Mouse (Mus musculus): ENCODE measurements around the gene Clasrp.
A peak's percentile ranks its signal among the peaks of the same experiment; 100 is the strongest.
"Not testable (repeated sequence)": the region's sequence is repeated elsewhere in the genome, so short reads cannot be mapped to it uniquely, and the experiment has no call there.

Clasrp gene

DNA sequence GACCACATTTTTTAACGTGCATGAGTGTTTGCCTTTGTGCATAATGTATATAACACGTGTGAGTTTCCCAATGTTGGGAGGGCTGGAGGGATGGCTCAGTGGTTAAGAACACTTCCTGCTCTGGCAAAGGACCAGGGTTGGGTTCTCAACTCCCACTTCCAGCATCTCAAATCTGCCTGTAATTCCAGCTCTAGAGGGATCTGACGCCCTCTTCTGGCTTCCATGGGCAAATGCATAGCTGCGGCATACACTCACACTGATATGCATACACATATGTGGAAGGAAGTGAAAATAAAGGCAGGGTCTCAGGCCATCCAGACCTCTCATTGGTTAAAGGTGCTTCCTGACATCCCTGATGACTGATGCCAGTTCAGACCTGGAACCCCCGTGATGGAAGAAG is 3.0 kb upstream of the Clasrp start:
- no peak for DNase-seq

DNA sequence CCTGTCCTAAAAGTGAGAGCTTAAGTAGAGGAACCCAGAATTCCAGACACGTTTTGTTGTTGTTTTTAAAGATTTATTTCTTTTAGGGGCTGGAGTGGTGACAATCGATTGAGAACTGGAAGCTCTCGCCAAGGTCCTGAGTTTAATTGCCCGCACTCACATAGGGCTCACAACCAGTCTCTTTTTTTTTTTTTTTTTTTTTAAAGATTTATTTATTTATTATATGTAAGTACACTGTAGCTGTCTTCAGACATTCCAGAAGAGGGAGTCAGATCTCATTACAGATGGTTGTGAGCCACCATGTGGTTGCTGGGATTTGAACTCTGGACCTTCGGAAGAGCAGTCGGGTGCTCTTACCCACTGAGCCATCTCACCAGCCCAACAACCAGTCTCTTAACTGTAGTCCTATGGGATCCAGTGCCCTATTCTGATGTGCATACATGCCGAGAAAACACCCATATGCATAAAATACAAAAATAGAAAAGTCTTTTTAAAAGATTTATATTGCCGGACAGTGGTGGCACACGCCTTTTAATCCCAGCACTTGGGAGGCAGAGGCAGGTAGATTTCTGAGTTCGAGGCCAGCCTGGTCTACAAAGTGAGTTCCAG is 424 bp upstream of the Clasrp start:
- not testable (repeated sequence) for DNase-seq

DNA sequence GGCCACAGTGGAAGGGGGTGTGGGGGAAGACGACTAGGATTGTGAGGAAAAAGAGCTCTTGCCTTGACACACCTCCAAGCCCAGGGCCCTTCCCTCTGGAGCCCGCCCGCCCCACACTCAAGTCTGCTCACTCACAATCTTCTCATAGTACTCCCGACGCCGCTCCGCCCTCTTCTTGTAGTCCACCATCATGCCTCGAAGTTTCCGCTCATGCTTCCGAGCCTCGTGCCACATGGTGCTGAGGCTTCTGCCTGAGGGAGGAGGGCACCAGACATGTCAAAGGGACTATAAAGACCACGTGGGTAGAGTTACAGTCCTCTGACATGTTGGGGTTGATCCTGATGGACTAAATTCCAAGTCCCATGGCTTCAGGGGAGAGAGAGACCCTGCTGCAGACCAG is 1.2 kb downstream of the Clasrp start:
- DNase-seq: no peak

DNA sequence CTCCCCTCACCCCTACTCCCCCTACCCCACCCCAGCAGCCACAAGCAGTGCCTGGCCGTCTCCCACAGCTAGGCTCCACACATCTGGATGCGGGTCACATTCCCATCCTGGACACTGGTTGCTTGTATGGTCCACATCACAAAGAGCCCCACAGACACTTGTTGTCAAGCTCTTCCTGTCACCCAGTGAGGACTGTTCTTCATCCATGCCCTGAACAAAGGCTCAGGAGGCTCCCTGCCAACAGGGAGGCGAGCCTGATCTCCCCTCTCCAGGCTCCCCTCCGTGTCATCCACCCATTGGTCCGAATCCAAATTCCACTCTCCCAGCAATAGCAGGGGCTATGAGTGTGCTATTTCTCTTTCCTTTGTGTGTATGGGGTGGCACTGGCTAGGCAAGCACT is 3.7 kb downstream of the Clasrp start:
- DNase-seq: no peak

DNA sequence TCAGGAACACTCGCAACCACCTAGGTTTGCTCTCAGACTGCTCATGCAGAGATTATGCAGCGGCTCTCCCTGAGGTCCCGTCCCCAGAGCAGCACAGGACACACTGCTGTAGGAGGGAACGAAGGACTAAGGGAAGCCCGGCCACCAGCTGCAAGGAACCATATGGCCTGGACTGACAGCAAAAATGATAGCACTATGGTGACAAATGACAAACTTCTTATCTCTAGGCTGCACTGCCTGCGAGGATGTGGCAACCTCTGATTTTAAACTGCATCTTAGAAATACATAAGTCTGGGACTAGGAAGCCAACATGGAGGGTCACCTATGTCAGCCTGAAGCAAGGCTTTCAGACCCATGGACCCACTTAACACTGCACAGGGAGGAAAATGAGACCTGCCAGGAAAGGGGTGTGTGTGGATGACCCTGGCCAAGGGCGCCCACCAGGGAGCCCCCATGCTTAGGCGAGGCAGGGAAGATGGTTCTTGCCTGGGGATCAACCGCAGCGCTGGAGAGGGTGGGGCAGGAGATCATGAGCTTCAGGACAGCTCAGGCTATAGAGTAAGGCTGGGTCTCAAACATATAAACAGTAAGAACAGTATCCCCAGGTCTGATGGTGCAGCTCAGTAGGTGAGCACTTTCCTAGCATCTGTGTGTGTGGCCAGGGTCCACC is 11.1 kb downstream of the Clasrp start:
- no peak for DNase-seq

DNA sequence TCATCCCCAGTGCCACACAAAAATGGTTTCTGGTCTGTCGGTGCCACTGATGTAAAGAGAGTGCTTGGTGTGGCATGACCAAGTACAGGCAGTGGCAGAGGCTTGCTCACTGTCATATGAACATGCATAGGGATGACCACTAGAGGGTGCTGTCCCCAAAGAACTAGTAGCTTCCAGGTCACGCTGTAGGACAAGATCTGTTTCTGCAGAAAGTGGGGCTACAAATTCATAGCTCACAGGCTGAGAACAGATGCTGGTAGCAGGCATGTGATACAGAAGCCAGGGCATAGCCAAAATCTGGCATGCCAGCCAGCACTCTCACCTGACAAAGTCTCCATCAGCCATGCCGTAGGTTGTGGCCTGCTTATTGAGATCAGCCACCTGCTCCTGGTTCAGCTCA is 14.4 kb downstream of the Clasrp start:
- peak; percentile 80 for DNase-seq

DNA sequence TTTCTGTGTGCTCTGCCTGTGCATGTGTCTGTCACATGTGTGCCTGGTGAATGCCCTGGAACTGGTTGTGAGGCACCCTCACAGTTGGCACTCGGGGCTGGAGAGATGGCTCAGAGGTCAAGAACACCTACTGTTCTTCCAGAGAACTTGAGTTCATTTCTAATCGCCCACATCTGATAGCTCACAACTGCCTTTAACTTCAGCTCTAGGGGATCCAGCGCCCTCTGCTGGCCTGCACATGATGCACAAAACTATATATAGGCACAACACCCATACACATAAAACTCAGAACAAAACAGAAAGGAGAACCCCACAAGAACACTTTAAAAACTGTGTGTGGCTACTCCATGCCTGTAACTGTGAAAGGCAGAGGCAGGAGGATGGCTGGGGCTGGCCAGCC is 15.1 kb downstream of the Clasrp start:
- DNase-seq: peak; percentile 59

DNA sequence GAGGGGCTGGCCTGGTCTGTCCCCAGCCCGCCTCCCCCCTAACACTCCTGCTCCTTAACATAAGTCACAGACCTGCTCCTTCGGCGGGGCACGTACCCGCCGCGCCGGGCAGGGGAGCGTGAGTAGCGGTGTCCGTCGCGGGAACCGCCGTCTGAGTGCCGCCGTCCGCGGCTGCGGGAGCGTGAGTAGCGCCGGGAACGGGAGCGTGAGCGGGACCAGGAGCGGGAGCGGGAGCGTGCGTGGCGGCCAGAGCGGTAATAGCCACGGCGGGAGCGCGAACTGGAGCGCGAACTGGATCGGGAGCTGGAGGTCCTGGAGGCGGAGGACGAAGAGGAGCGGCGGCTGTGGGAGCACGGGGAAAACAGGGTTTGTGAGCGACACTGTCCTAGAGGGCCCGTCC is 18.0 kb downstream of the Clasrp start:
- no peak for DNase-seq

DNA sequence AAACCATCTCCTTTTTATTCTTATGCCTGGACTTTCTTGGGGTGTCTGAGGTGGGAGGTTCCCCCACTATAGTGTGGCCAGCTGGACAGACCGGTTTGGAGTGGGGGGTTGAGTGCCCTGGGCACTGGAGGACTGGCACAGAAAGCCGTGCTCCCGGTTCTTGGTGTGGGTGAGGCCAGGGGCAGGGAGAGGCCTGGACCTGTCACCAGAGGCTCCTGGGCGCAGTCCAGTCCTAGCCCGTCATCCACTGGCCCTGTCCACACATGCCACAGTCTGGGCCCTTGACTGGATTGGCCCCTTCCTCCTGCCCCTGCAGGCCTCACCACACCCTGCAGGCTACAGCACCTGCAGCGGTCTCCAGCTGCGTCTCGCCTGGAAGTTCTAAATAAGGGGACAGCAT is 23.7 kb downstream of the Clasrp start:
- no peak for DNase-seq

DNA sequence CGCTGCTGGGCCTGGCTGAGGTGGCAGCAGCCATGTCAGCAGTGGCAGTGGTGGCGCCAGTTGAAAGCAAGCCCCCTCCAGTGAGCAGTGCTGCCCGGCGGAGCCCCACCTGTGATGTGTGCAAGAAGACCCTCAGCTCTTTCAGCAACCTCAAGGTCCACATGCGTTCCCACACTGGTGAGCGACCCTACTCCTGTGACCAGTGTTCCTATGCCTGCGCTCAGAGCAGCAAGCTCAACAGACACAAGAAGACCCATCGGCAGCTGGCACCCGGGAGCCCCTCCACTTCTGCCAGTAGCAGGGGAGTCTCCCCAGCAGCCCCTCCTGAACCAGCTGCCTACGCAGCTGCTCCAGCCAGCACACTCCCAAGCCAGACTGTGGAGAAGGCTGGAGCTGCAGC is 24.5 kb downstream of the Clasrp start:
- no peak for DNase-seq

DNA sequence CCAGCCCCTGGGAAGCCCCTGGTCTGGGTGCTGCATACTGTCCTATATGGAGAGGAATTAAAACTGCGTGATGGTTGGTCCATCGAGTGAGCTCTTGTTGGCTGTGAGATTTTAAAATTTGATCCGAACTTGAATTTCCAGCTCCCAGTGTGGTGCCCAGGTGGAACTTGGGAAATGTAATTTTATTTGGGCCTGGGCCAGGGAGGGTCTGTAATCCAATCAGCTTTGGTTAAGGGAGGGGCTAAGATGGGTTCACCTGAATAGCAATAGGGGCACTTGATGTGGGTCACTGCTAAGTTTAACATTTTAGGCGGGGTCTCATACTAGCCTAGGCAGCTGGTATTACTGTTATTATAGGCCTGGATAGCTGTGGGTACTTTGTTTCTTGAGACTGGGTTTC is 25.9 kb downstream of the Clasrp start:
- no peak for DNase-seq

DNA sequence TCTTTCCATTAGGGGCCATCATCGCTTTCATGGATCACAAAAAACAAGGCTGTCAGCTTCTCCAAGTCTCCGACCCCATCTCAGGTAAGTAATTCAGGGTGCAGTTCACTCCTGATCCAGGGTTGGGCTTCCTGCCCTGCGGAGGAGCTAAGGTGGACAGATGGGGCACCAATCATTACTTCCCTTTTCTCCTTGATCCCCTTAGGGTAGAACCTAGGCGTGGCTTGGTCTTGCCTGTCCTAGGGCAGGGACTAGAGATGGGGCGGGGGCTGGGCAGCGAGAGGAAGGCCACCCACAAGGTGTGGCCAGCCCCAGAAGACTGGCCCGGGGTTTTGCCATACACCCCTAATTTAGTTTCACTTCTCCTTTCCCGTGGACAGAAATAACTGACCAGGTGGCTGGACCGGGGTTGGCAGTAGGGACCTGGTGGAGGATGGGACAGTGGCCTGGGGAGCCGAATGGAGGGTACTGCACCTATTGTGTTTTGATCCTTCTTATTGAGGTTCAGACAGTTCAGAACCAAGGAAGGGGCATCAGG is 26.3 kb downstream of the Clasrp start:
- no peak for DNase-seq

DNA sequence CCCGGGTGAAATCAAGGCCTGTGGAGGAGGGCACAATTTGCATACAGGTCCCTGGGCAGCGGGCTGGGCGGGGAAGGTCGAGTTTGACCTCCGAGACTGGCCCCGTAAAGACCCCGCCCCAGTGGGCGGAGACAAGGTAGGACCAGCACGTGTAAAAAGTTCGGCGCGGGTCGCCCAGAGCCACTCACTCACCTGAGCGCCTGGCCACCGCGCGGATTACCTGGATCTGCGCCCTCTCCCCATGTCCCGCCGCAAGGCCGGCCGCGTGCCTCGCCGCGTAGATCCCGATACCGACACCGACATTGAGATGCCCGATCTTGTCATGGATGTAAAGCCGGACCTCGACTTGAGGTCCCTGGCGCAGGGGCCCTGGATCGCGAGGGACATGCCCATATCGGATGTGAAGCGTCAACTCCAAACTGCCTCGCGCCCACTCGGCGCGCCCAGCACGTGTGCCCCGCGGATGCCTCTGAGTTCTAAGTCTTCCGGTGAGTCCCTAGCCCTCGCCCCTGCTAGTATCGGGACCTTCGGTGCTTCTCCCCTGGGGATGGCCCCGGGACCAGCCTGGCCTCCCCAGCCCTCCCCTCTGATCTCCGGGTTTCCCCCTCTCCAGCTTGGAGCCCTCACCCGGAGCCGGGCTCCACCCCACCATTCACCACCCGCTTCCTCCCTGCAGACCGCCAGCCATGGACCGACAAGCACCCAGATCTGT is 27.0 kb downstream of the Clasrp start, which contains the start of the genes Zfp296 and Gemin7:
Gene Zfp296 (plus strand): TSS at position 147 of the 712 bp plus-strand sequence.
Gene Gemin7 (minus strand): TSS at position 455 of the 712 bp plus-strand sequence.
- peak; percentile 55 for DNase-seq

DNA sequence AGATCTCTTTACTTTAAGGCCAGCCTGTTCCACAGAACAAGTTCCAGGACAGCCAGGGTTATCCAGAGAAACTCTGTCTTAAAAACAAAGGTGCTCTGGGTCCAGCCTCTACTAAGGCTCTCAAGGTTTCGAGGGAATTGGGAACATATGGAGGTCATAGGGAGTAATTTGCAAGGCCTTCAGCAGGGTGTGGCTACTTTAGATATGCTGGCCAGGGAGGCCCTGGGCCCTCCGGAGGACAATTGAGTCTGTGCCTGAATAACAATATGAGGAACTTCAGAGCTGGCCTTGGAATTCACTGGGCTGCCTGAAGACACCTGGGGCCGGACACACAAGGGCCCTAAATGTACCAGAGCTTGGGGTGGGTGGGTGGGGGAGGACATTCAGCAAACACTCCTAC is 28.7 kb downstream of the Clasrp start:
- DNase-seq: no peak

DNA sequence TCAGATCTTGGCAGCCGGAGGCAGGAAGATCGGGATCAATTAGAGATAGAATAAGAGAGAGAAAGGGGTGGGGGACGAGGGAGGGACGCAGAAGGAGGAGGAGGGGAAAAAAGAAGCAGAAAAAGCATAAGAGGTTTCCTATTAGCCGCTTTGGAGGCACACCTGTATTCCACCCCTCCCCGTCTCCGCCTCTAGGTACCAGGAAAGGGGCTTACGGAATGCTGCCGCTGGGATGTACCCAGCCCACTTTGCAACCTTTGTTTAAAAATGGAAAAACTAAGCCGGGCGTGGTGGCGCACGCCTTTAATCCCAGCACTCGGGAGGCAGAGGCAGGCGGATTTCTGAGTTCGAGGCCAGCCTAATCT is 30.5 kb downstream of the Clasrp start:
- no peak for DNase-seq

DNA sequence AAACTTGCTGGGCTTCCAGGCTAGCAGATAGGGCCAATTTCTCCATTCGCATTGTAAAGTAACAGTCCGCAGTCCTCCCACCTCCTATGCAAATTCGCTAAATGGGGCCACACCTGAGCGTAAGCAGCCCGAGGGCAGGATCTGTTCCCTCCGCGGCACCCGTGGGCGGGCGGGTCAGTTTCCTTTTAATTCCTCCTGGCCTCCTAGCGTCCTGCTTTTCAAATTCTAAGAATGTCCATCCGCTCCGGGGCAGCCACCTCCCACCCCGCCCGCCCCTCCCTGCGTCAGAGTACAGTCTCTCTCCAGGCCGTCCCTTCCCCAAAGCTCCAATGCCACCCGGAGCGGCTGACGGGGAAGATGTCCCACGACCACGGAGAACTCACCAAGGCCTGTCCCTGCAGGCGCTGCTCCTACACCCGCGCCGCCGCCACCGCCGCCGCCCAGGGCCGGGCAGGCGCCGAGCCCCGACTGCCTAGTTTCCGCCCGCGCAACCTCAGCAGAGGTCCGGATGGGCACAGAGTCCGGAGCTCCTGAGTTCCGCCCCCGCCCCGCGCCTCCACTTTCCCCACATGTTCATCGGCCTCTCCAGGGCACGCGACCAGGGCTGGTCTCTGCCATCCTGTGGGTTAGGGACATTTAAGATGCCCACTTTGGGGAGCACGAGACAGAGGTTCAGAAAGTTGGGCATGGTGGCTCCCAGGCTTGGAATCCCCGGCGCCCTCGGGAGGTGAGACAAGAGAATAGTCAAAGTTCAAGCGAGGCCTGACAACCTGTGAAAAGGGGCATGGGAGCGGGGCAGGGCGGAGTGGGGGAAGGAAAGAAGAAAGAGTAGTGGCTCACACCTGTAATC is 31.1 kb downstream of the Clasrp start:
- peak; percentile 87 for DNase-seq

DNA sequence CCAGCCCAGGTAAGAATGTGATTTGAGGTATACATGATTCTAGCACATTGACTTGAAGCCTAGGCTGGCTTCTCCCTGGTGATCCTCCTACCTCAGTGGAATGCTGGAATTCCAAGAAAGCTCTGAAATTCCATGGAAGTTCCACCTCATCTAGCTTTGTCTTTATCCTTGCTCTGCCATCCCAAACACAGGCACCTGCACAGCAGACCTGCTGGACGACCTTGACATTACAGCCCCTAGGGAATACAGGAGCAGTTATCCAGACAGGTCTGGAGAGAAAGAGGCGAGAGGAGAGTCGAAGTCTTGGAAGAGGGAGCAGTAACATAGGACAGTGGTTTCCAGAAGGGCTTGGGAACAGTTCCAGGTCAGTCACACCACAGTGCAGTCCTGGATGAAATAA is 34.6 kb downstream of the Clasrp start:
- DNase-seq: no peak

DNA sequence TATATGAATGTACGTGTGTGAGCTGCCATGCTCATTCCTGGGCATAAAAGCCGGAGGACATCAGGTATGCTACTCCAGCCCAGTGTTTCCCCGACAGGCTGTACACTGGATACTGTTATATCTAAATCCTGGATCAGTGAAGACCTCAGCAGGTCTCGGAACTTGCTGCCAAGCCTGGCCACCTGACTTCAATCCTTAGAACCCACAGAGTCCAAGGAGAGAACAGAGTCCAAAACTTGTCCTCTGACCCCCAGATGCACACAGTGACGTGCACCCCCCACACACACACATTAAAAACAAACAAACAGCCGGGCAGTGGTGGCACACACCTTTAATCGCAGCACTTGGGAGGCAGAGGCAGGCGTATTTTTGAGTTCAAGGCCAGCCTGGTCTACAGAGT is 36.9 kb downstream of the Clasrp start:
- peak; percentile 68 for DNase-seq

DNA sequence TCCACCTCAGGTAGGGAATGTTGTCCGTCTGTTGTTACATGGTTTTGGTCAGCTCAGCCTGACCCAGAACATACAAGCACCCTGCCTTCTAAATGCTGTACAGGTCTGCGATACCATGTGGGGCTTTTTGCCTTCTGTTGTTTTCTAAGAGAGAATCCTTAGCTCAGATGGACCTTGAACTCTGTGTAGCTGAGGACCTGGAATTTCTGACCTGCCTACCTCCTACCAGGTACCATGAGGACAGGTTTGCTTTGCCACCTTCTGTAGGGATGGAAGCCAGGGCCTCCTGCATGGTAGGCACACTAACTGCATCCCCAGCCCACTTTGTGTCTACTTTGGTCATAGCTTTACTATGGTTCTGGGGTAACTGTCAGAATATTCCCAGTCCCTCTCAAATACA is 38.5 kb downstream of the Clasrp start:
- no peak for DNase-seq

DNA sequence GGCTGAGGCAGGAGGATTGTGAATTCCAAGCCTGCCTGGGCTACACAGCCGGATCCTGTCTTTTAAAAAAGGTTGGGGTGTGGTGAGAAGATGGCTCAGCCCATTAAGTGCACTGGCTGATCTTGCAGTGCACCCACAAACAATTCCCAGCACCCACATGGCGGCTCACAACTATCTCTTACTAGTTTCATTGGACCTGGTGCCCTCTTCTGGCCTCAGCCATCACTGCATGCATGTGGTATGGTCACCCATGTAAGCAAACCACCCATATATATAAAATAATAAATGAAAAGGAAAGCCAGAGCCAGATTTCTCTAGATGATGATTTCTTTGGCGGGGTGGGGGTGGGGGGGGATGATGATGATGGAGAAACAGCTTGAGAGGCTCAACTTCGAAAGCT is 39.8 kb downstream of the Clasrp start:
- no peak for DNase-seq

DNA sequence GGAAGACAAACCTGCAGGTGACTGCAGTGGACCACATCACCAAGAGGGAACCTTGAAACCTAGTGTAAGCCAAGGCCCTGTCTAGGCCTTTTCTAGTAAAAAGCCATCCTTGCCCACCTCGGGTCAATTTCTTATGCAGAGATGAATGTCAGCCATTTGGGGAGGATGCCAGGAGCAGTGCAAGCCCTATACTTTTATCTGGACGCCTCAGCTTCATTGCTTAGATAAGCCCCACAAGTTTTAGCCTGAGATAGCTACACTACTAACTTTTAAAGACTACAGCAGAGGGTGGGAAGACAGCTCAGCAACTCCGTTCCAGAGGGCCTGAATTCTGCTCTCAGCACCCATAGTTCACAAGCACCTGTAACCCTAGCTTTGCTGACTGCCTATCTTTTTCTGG is 40.4 kb downstream of the Clasrp start:
- no peak for DNase-seq

DNA sequence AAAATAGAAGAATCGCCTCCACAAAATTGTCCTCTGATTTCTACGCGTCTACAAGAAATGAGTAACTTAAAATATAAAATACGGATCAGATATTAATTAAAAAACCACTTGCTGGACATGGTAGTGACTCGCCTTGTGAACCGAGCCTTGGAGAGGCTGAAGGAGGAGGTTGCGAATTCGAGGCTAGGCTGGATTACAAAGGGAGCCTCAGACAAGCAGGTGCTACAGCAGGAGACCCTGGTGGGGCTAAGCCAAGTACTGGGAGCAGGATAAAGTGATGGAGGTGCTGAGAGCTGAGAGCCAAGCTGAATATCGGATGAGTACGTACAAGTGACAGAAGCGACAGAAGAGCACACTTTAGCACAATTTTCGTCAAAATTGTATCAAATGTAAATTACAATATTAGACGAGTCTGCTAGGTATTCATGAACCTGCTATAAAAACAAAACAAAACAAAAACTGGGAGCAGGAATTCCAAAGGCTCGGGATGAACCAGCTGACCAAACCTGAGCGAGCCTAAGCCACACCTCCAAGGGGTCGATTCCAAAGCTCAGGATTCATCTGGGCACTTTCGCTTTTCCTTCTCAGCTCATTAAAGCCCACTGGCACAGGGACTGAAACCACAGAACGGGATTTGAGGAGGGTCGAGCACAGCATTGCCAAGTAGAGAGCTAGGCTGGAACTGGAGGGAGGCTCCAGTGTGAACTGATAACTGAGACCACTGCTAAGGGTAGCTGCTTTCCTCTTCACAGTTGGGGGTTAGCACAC is 41.5 kb downstream of the Clasrp start, which contains the start of gene Ppp1r37:
Gene Ppp1r37 (minus strand): TSS at position 434 of the 768 bp plus-strand sequence.
- DNase-seq: peak; percentile 68

Measured in kidney, postnatal 14 days (tissue).